Comparison of ENCODE assay signal across 13 mouse cellular contexts in genomic region chr5:10562321-10562720, GRCm38 (mm10).
DNase-seq lines count a peak whose midpoint lies in the region; TF ChIP-seq lines count a peak whose summit lies in the region.
"Had no signal": no experiment of that assay in that cellular context is flagged by ENCODE, and none has a peak within 500 bp of the region (broad histone marks: within the 10 kb centered on the region; RNA-seq: fewer than 3 reads in every experiment).

No protein-coding gene starts in this region.

- no peak for TF ChIP-seq CTCF in brain, embryonic 14.5 days (IDR thresholded peaks at IDR 0.05; ENCODE audit: borderline replicate concordance, extremely low read depth, insufficient read depth, insufficient read length)
- TF ChIP-seq CTCF in layer of hippocampus, adult 2 months (conservative IDR thresholded peaks at IDR 0.05), result no peak

- peak; percentile 5 for DNase-seq in R1 (ENCODE audit: low read depth, low spot score)
- DNase-seq in brain, embryonic 14.5 days (ENCODE audit: low read depth), result peak; percentile 9
- peak; percentile 62 to 82 for DNase-seq in layer of hippocampus, adult 2 months (ENCODE audit: low spot score in 2 of 2)
- DNase-seq in left cerebral cortex, postnatal 25 days (ENCODE audit: low spot score in 2 of 2), result peak; percentile 56 to 94
- no peak for DNase-seq in thymus, postnatal 25 days
- no peak for DNase-seq in kidney, adult 11 months
- no peak for DNase-seq in lung, postnatal 4 days
- DNase-seq: adrenal gland, postnatal 10 days; cerebellum, postnatal 10 days; gastrocnemius, adult 2 months; heart, adult 11 months; lung, embryonic 14.5 days had no signal

- TF ChIP-seq POLR2A in brain, embryonic 14.5 days (IDR thresholded peaks at IDR 0.05; ENCODE audit: borderline replicate concordance, extremely low read depth, insufficient read depth, insufficient read length, poor library complexity, severe bottlenecking), result no peak

- H3K27ac ChIP-seq in layer of hippocampus, adult 2 months, result peak overlapping the region; percentile 77
- H3K27ac ChIP-seq: gastrocnemius, adult 2 months; hindbrain, embryonic 10.5 days had no signal

- H3K4me3 ChIP-seq in layer of hippocampus, adult 2 months, result no peak overlapping the region
- H3K4me3 ChIP-seq: gastrocnemius, adult 2 months; hindbrain, embryonic 10.5 days had no signal

- intact Hi-C loops in left cerebral cortex, postnatal 25 days (cut with DNase I), result no loop called here

Comparison
In these comparisons a context has a peak if more than half of its experiments do, and no peak if none do; other contexts are left out.
1. DNase-seq: peak in R1 (single experiment), brain, embryonic 14.5 days (single experiment), layer of hippocampus, adult 2 months (2 of 2) and left cerebral cortex, postnatal 25 days (2 of 2); none in thymus, postnatal 25 days (single experiment), kidney, adult 11 months (single experiment) and lung, postnatal 4 days (0 of 2).